Mouse (Mus musculus): ENCODE results near the gene Cnr1.

GRCm38 (mm10) chr4:33926730-33927263 lies 2.4 kb downstream of the Cnr1 start:
- TF ChIP-seq CTCF (IDR thresholded peaks at IDR 0.05; ENCODE audit: insufficient read depth, low read length) (no peak), POLR2A (IDR thresholded peaks at IDR 0.05; ENCODE audit: borderline replicate concordance, extremely low read depth, low read depth, low read length) (no peak)

Data from lung, adult 2 months (tissue).